Mouse (Mus musculus): Measurements from ENCODE around the gene Arhgdia.

- TF ChIP-seq CTCF (IDR thresholded peaks at IDR 0.05; ENCODE audit: low read depth, low read length) = no peak
- TF ChIP-seq EP300 (IDR thresholded peaks at IDR 0.05; ENCODE audit: insufficient read depth, low read depth, low read length) = no peak
Observed at GRCm38 (mm10) chr11:120535804-120536203, 45.6 kb downstream of the Arhgdia start.
